8 mouse cellular contexts compared by ENCODE assay signal in the genomic region with DNA sequence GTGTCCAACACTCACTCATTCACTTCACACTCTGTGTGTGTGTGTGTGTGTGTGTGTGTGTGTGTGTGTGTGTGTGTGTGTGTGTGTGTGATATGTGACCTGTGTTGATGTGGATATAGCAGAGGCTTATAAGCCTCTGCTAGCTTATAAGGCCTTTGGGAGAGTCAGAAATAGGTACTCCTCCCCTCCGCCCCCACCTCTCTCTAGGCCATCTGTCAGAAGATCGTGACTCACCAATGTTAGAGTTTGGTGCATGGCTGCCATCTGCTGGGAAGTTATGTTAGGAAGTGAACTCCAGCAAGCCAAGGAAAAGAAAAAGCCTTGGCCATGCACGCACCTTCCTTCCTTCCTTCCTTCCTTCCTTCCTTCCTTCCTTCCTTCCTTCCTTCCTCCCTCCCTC. TPM values are rescaled to one million over a fixed set of nuclear protein-coding genes. Genes with fewer than 3 reads are reported as not detected.
A peak's percentile ranks its signal among the peaks of the same experiment; 100 is the strongest.
DNase-seq lines count a peak whose midpoint lies in the region; ATAC-seq lines count a peak whose summit lies in the region.

No protein-coding gene starts in this region.

- no peak overlapping the region for H3K4me2 ChIP-seq in midbrain, embryonic 12.5 days (replicated peaks)

- no peak overlapping the region for H3K4me3 ChIP-seq in hindbrain, embryonic 10.5 days
- no peak overlapping the region for H3K4me3 ChIP-seq in midbrain, embryonic 12.5 days

- 11% methylated on average over 3 of the region's 3 CpGs for WGBS in hindbrain, embryonic 10.5 days
- 3% methylated on average over 3 of the region's 3 CpGs for WGBS in midbrain, embryonic 12.5 days

- peaks cover 29% of the 10 kb centered on the region for H3K36me3 ChIP-seq in hindbrain, embryonic 10.5 days
- H3K36me3 ChIP-seq in midbrain, embryonic 12.5 days = peaks cover 30% of the 10 kb centered on the region

- H3K4me1 ChIP-seq in hindbrain, embryonic 10.5 days (replicated peaks) = 0 out of 2 replicates have a peak, but pooled peaks cover 1% of the 10 kb centered on the region
- H3K4me1 ChIP-seq in midbrain, embryonic 12.5 days = no peaks in the 10 kb centered on the region

- no peak overlapping the region for H3K9ac ChIP-seq in midbrain, embryonic 12.5 days (replicated peaks)

- peak; percentile 81 for ATAC-seq in activated CD4-positive, CD25-positive, alpha-beta regulatory T cell, adult 4 months
- ATAC-seq in midbrain, embryonic 12.5 days (ENCODE audit: low FRiP score, low read depth) = peak; percentile 58; the same call in 1 of the 2 replicates

- no peak overlapping the region for H3K27ac ChIP-seq in hindbrain, embryonic 10.5 days
- no peak overlapping the region for H3K27ac ChIP-seq in midbrain, embryonic 12.5 days (replicated peaks)

- peaks cover 18% of the 10 kb centered on the region for H3K27me3 ChIP-seq in hindbrain, embryonic 10.5 days (ENCODE audit: insufficient read depth, poor library complexity, severe bottlenecking)
- peaks cover 8% of the 10 kb centered on the region; the same call in 1 of the 2 replicates for H3K27me3 ChIP-seq in midbrain, embryonic 12.5 days

- H3K9me3 ChIP-seq in hindbrain, embryonic 10.5 days = no peaks in the 10 kb centered on the region
- H3K9me3 ChIP-seq in midbrain, embryonic 12.5 days = no peaks in the 10 kb centered on the region

- DNase-seq in embryo, embryonic 10 days (ENCODE audit: low spot score) = peak; percentile 77
- DNase-seq in embryo, embryonic 9.5 days (ENCODE audit: extremely low spot score) = no peak
- DNase-seq in embryo, embryonic 11 days = peak; percentile 75
- DNase-seq in hindbrain, embryonic 10.5 days (ENCODE audit: low spot score) = peak; percentile 47
- DNase-seq in layer of hippocampus, postnatal 14 days (ENCODE audit: low spot score in 2 of 2) = peak; percentile 75 to 91
- DNase-seq in spleen, adult 18-20 months = peak; percentile 53 to 69

RNA-seq across cellular contexts. Expression of a gene that starts 10.3 kb away (rescaled TPM):
- 10 to 100 TPM; 36.5 to 41.2 TPM for polyA plus RNA-seq in activated CD4-positive, CD25-positive, alpha-beta regulatory T cell, adult 4 months (2017; shearing (Covaris generic))
- polyA plus RNA-seq in hindbrain, embryonic 10.5 days (2016; fragmentation: Nextera tagmentation; extraction: Ambion mirVana) = 1.5 and 1.7 TPM in 2 replicates
- total RNA-seq in layer of hippocampus, postnatal 14 days (2021) = 1 to 10 TPM; 3.7 to 3.8 TPM
- 1.4 TPM in 2 replicates for polyA plus RNA-seq in midbrain, embryonic 12.5 days (2016; fragmentation: Nextera tagmentation; extraction: Ambion mirVana)

RNA-seq across cellular contexts. Expression of a gene that starts 12.1 kb away (rescaled TPM):
- 100 to 1,000 TPM; 433 to 632 TPM for polyA plus RNA-seq in activated CD4-positive, CD25-positive, alpha-beta regulatory T cell, adult 4 months (2017; shearing (Covaris generic))
- polyA plus RNA-seq in hindbrain, embryonic 10.5 days (2016; fragmentation: Nextera tagmentation; extraction: Ambion mirVana) = 0.55 and 0.57 TPM in 2 replicates
- not detected for total RNA-seq in layer of hippocampus, postnatal 14 days (2021)
- not detected in 2 replicates for polyA plus RNA-seq in midbrain, embryonic 12.5 days (2016; fragmentation: Nextera tagmentation; extraction: Ambion mirVana)

RNA-seq across cellular contexts. Expression of a gene that starts 13.5 kb away (rescaled TPM):
- polyA plus RNA-seq in activated CD4-positive, CD25-positive, alpha-beta regulatory T cell, adult 4 months (2017; shearing (Covaris generic)) = 1 to 10 TPM; 3.0 to 4.3 TPM
- 69.7 and 184 TPM in 2 replicates for polyA plus RNA-seq in hindbrain, embryonic 10.5 days (2016; fragmentation: Nextera tagmentation; extraction: Ambion mirVana)
- total RNA-seq in layer of hippocampus, postnatal 14 days (2021) = 100 to 1,000 TPM; 981 to 987 TPM
- polyA plus RNA-seq in midbrain, embryonic 12.5 days (2016; fragmentation: Nextera tagmentation; extraction: Ambion mirVana) = 301 and 324 TPM in 2 replicates

RNA-seq across cellular contexts. Expression of a gene that starts 18.2 kb away (rescaled TPM):
- polyA plus RNA-seq in activated CD4-positive, CD25-positive, alpha-beta regulatory T cell, adult 4 months (2017; shearing (Covaris generic)) = 1 to 10 TPM in 1 of 2 experiments, not detected in 1; 8.1 TPM
- polyA plus RNA-seq in hindbrain, embryonic 10.5 days (2016; fragmentation: Nextera tagmentation; extraction: Ambion mirVana) = 16.9 and 27.9 TPM in 2 replicates
- total RNA-seq in layer of hippocampus, postnatal 14 days (2021) = 10 to 100 TPM; 26.7 to 30.1 TPM
- polyA plus RNA-seq in midbrain, embryonic 12.5 days (2016; fragmentation: Nextera tagmentation; extraction: Ambion mirVana) = 18.3 and 24.4 TPM in 2 replicates

RNA-seq across cellular contexts. Expression of a gene that starts 25.7 kb away (rescaled TPM):
- polyA plus RNA-seq in activated CD4-positive, CD25-positive, alpha-beta regulatory T cell, adult 4 months (2017; shearing (Covaris generic)) = not detected
- 11.8 and 35.0 TPM in 2 replicates for polyA plus RNA-seq in hindbrain, embryonic 10.5 days (2016; fragmentation: Nextera tagmentation; extraction: Ambion mirVana)
- total RNA-seq in layer of hippocampus, postnatal 14 days (2021) = 10 to 100 TPM in 1 of 2 experiments, 1 to 10 TPM in 1; 8.5 to 15.5 TPM
- 1.6 and 4.7 TPM in 2 replicates for polyA plus RNA-seq in midbrain, embryonic 12.5 days (2016; fragmentation: Nextera tagmentation; extraction: Ambion mirVana)

Comparison
In these comparisons a context has a peak if more than half of its experiments do, and no peak if none do; other contexts are left out.
1. RNA of a gene that starts 10.3 kb away (polyA plus RNA-seq): 36.5 to 41.2 TPM in activated CD4-positive, CD25-positive, alpha-beta regulatory T cell, adult 4 months; 1.5 to 1.7 TPM in hindbrain, embryonic 10.5 days and 1.4 TPM in midbrain, embryonic 12.5 days; every median in the first group is over 10 times any median in the second.
2. RNA of a gene that starts 12.1 kb away (polyA plus RNA-seq): 433 to 632 TPM in activated CD4-positive, CD25-positive, alpha-beta regulatory T cell, adult 4 months; 0.55 to 0.57 TPM in hindbrain, embryonic 10.5 days and not detected in midbrain, embryonic 12.5 days; every median in the first group is over 100 times any median in the second.
3. RNA of a gene that starts 13.5 kb away (polyA plus RNA-seq): 301 to 324 TPM in midbrain, embryonic 12.5 days and 69.7 to 184 TPM in hindbrain, embryonic 10.5 days; 3.0 to 4.3 TPM in activated CD4-positive, CD25-positive, alpha-beta regulatory T cell, adult 4 months; every median in the first group is over 10 times any median in the second.